8 mouse cellular contexts compared by ENCODE assay signal in the genomic region with DNA sequence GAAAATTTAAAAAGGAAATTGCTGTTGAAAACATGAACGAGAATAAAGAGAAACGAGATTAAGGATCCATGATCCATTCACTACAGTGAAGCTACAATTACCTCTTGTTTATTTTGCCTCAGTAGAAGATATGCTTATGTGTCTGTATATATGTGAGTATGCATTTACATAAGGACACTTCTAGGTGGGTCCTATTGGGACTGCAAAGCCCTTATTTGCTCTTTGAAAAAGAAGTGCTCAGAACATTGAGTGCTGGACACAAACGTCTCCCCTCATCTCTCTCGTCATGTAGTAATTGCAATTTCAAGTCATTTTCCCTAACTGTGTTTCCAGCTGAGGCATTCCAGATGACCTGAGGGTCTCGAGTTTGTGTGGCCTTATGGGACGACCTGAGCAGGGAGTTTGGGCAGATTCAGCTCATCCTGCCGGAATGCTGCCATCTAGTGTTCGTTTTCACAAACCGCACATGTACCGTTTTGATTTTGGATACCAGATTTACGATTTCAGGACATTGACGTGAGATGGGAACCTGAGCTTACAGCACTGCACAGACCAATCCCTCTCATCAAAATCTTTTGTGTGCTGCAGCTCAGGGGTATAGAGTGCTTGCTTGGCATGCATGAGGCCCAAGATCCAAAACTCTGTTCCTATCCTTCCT. TPM values are rescaled to one million over a fixed set of nuclear protein-coding genes. Genes with fewer than 3 reads are reported as not detected.
DNase-seq lines count a peak whose midpoint lies in the region; ATAC-seq and TF ChIP-seq lines count a peak whose summit lies in the region.

No protein-coding gene starts in this region.

- peak; percentile 25 for DNase-seq in ovary, postnatal 14 days (ENCODE audit: low spot score)
- DNase-seq in ovary, postnatal 36 days (ENCODE audit: low spot score), result no peak
- peak; percentile 49 for DNase-seq in adrenal gland, postnatal 14 days
- peak; percentile 44 for DNase-seq in kidney, adult 9 months
- peak; percentile 49 for DNase-seq in liver, postnatal 0 days
- peak; percentile 88 for DNase-seq in retina, embryonic 14.5 days (ENCODE audit: low spot score)

- H3K27me3 ChIP-seq in liver, postnatal 0 days (ENCODE audit: insufficient read depth, low read length), result no peaks in the 10 kb centered on the region

- H3K4me3 ChIP-seq in embryonic fibroblast, embryonic 13.5 days (ENCODE audit: insufficient read depth, low read length), result no peak overlapping the region
- H3K4me3 ChIP-seq in liver, postnatal 0 days (ENCODE audit: low read depth, low read length), result no peak overlapping the region

- TF ChIP-seq EP300 in liver, postnatal 0 days (IDR thresholded peaks at IDR 0.05; ENCODE audit: low read depth), result no peak

- no peak overlapping the region for H3K4me2 ChIP-seq in liver, postnatal 0 days (ENCODE audit: low read depth, low read length)

- TF ChIP-seq POLR2A in embryonic fibroblast, embryonic 13.5 days (IDR thresholded peaks at IDR 0.05; ENCODE audit: low read depth, low read length), result no peak

- no peak overlapping the region for H3K27ac ChIP-seq in embryonic fibroblast, embryonic 13.5 days (ENCODE audit: insufficient read depth, low read length)
- no peak overlapping the region for H3K27ac ChIP-seq in liver, postnatal 0 days (ENCODE audit: low read depth)

- 15% methylated on average over 12 of the region's 12 CpGs for WGBS in liver, postnatal 0 days (ENCODE audit: insufficient replicate concordance)

- no peaks in the 10 kb centered on the region for H3K9me3 ChIP-seq in liver, postnatal 0 days (ENCODE audit: low read length)

- no peak for ATAC-seq in liver, postnatal 0 days
- ATAC-seq in monocyte, adult 5-6 weeks (replicated peaks; ENCODE audit: insufficient number of reproducible peaks, low FRiP score, low TSS enrichment, poor library complexity, severe bottlenecking), result no peak

- H3K9ac ChIP-seq in liver, postnatal 0 days (replicated peaks), result no peak overlapping the region

- no peaks in the 10 kb centered on the region for H3K36me3 ChIP-seq in liver, postnatal 0 days (replicated peaks; ENCODE audit: insufficient read depth, low read length)

- no peaks in the 10 kb centered on the region for H3K4me1 ChIP-seq in embryonic fibroblast, embryonic 13.5 days (ENCODE audit: control insufficient read depth, insufficient read depth, low read length)
- 0 out of 2 replicates have a peak, but pooled peaks cover 2% of the 10 kb centered on the region for H3K4me1 ChIP-seq in liver, postnatal 0 days (ENCODE audit: insufficient read depth)

- peak; percentile 84 for TF ChIP-seq CTCF in embryonic fibroblast, embryonic 13.5 days (IDR thresholded peaks at IDR 0.05; ENCODE audit: borderline replicate concordance, insufficient read depth, low read length)
- TF ChIP-seq CTCF in liver, postnatal 0 days (IDR thresholded peaks at IDR 0.05; ENCODE audit: low read depth), result peak; percentile 89

RNA-seq across cellular contexts. Expression of gene Mbl2, which starts 27.5 kb away (rescaled TPM):
- total RNA-seq in adrenal gland, postnatal 14 days (2021), result 1.5 and 45.8 TPM in 2 replicates
- not detected in 2 replicates for polyA plus RNA-seq in embryonic fibroblast, embryonic 13.5 days (2011; ENCODE audit: insufficient read length, low read depth, missing spikeins)
- polyA plus RNA-seq in liver, postnatal 0 days (2015; fragmentation: Nextera tagmentation; extraction: Ambion mirVana), result 212 and 278 TPM in 2 replicates
- total RNA-seq in monocyte, adult 5-6 weeks (2017), result not detected in 3 replicates

RNA-seq across cellular contexts. Expression of gene Gldc, which starts 30.1 kb away (rescaled TPM):
- total RNA-seq in adrenal gland, postnatal 14 days (2021), result 1.7 and 15.3 TPM in 2 replicates
- polyA plus RNA-seq in embryonic fibroblast, embryonic 13.5 days (2011; ENCODE audit: insufficient read length, low read depth, missing spikeins), result 0.13 and 0.63 TPM in 2 replicates
- polyA plus RNA-seq in liver, postnatal 0 days (2015; fragmentation: Nextera tagmentation; extraction: Ambion mirVana), result 33.2 and 34.6 TPM in 2 replicates
- not detected in 3 replicates for total RNA-seq in monocyte, adult 5-6 weeks (2017)
